Mouse (Mus musculus): ENCODE data around the gene Intu. TPM values are rescaled to one million over a fixed set of nuclear protein-coding genes. Genes with fewer than 3 reads are reported as not detected.

Gene Intu
- polyA plus RNA-seq, 1 experiment = 2.0 TPM

DNA sequence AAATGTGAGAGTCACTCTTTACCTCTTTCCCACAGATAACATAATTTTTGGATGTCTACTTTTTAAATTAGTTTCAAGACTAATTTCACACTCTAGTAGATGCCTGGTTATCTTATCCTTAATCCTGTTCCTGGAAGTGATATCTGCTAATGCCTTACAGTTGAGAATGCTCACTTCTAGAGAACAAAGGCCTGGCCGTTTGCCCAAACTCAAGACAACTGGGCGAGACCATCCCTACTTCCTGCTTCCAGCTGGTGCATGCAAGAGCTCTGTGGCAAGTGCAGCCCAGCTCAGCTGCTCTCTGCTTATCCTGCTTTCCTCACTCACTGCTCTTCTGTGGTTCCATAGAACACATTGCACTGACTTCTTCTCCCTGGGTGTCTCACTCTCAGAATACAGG lies 163.4 kb downstream of the Intu start:
- Histone ChIP-seq H3K79me3 (ENCODE audit: low read depth) (no peaks in the 10 kb centered on the region), H3ac (ENCODE audit: control insufficient read depth, insufficient read length, low read depth) (no peak overlapping the region), H3K79me2 (ENCODE audit: control insufficient read depth, insufficient read depth) (no peaks in the 10 kb centered on the region), H3K36me3 (ENCODE audit: control insufficient read depth, insufficient read depth) (no peaks in the 10 kb centered on the region), H3K4me3 (ENCODE audit: insufficient read depth, poor library complexity, severe bottlenecking) (no peak overlapping the region), H3K27me3 (ENCODE audit: control insufficient read depth, insufficient read depth, insufficient read length) (no peaks in the 10 kb centered on the region)
- TF ChIP-seq FOSL1 (IDR thresholded peaks at IDR 0.05; ENCODE audit: insufficient read depth, low read length, poor library complexity, severe bottlenecking) = no peak
- TF ChIP-seq USF1 (IDR thresholded peaks at IDR 0.05; ENCODE audit: low read depth) = no peak
- no peak for TF ChIP-seq MYOD1 (IDR thresholded peaks at IDR 0.05; ENCODE audit: control insufficient read depth, insufficient read length, low read depth)
- no peak for TF ChIP-seq CEBPB (IDR thresholded peaks at IDR 0.05; ENCODE audit: low read depth)
- TF ChIP-seq MYOG (IDR thresholded peaks at IDR 0.05; ENCODE audit: control insufficient read depth, extremely low read depth, insufficient read length) = no peak
- no peak for TF ChIP-seq MAX (IDR thresholded peaks at IDR 0.05)
- TF ChIP-seq CTCF (IDR thresholded peaks at IDR 0.05; ENCODE audit: control insufficient read depth, insufficient read depth, insufficient read length) = no peak

DNA sequence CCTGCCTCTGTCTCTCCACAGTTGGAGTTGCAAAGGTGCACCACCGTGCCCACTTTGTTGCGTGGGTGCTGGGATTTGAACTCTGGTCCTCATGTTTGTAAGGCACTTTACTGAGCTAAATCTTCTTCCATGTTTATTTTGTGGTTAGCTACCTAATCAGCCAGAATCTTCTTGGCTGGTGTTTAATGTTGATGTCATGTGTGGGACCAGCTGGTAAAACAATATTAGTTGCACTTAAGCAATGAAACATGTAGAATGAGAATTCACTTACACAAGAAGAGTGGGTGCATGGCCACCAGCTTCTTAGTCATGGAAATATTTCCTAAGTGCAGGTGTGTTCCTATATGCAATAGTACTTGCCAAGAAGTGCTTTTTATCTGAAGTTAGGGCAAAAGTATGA lies 164.1 kb downstream of the Intu start:
- Histone ChIP-seq H3K36me3 (ENCODE audit: control insufficient read depth, insufficient read depth) (no peaks in the 10 kb centered on the region), H3K4me3 (ENCODE audit: insufficient read depth, poor library complexity, severe bottlenecking) (no peak overlapping the region), H3K79me3 (ENCODE audit: low read depth) (no peaks in the 10 kb centered on the region), H3K27me3 (ENCODE audit: control insufficient read depth, insufficient read depth, insufficient read length) (no peaks in the 10 kb centered on the region), H3ac (ENCODE audit: control insufficient read depth, insufficient read length, low read depth) (no peak overlapping the region), H3K79me2 (ENCODE audit: control insufficient read depth, insufficient read depth) (no peaks in the 10 kb centered on the region)
- no peak for TF ChIP-seq CEBPB (IDR thresholded peaks at IDR 0.05; ENCODE audit: low read depth)
- TF ChIP-seq USF1 (IDR thresholded peaks at IDR 0.05; ENCODE audit: low read depth) = no peak
- no peak for TF ChIP-seq CTCF (IDR thresholded peaks at IDR 0.05; ENCODE audit: control insufficient read depth, insufficient read depth, insufficient read length)
- no peak for TF ChIP-seq MAX (IDR thresholded peaks at IDR 0.05)
- no peak for TF ChIP-seq FOSL1 (IDR thresholded peaks at IDR 0.05; ENCODE audit: insufficient read depth, low read length, poor library complexity, severe bottlenecking)
- no peak for TF ChIP-seq MYOD1 (IDR thresholded peaks at IDR 0.05; ENCODE audit: control insufficient read depth, insufficient read length, low read depth)
- TF ChIP-seq MYOG (IDR thresholded peaks at IDR 0.05; ENCODE audit: control insufficient read depth, extremely low read depth, insufficient read length) = no peak

DNA sequence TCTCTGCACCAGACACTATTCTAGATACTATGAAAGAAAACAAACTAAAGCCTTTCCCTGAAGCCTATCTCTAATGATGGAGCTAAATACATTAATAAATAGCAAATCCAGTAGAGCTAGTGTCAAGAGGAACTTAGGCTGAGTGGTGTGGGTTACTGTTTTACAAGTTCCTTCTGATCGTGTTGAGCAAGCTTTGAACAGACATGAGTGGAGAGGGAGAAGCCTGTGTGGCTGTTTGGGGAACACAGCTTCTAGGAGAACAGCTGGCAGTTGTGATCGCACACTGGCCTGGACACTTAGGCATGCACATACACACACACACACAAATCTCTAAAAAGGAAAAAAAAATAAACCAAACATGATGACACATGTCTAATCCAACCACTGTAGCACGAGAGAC lies 167.7 kb downstream of the Intu start:
- Histone ChIP-seq H3K79me2 (ENCODE audit: control insufficient read depth, insufficient read depth) (no peaks in the 10 kb centered on the region), H3K79me3 (ENCODE audit: low read depth) (no peaks in the 10 kb centered on the region), H3ac (ENCODE audit: control insufficient read depth, insufficient read length, low read depth) (no peak overlapping the region), H3K4me3 (ENCODE audit: insufficient read depth, poor library complexity, severe bottlenecking) (no peak overlapping the region), H3K36me3 (ENCODE audit: control insufficient read depth, insufficient read depth) (peaks cover 3% of the 10 kb centered on the region), H3K27me3 (ENCODE audit: control insufficient read depth, insufficient read depth, insufficient read length) (no peaks in the 10 kb centered on the region)
- TF ChIP-seq FOSL1 (IDR thresholded peaks at IDR 0.05; ENCODE audit: insufficient read depth, low read length, poor library complexity, severe bottlenecking) = no peak
- no peak for TF ChIP-seq USF1 (IDR thresholded peaks at IDR 0.05; ENCODE audit: low read depth)
- no peak for TF ChIP-seq CTCF (IDR thresholded peaks at IDR 0.05; ENCODE audit: control insufficient read depth, insufficient read depth, insufficient read length)
- TF ChIP-seq MAX (IDR thresholded peaks at IDR 0.05) = no peak
- no peak for TF ChIP-seq CEBPB (IDR thresholded peaks at IDR 0.05; ENCODE audit: low read depth)
- no peak for TF ChIP-seq MYOG (IDR thresholded peaks at IDR 0.05; ENCODE audit: control insufficient read depth, extremely low read depth, insufficient read length)
- no peak for TF ChIP-seq MYOD1 (IDR thresholded peaks at IDR 0.05; ENCODE audit: control insufficient read depth, insufficient read length, low read depth)

DNA sequence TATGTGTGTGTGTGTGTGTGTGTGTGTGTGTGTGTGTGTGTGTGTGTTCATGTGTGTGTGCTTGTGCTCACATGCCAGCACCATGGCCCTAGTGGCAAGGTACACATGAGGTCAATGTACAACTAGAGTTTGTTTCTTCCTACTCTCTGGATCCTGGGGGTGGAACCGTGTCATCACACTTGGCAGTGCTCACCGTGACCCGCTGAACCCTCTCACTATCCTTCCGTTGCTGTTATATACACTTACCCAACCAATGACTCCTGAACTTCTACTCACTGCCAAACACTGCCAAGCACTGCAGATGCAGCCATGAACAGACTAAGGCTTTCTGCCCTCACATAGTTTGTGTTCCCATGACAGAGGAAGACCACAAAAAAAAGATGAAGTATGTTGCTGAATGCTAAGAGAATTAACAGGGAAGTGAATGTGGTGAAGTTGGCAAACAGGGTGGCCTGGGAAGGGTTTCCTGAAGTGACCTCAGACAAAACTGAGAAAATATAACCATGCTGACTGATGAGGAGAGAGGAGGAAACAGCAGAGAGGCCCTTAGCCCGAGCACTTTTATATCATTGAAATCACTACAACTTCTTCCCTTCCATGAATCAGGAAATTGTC lies 173.8 kb downstream of the Intu start:
- peaks cover 3% of the 10 kb centered on the region for H3K36me3 ChIP-seq (ENCODE audit: control insufficient read depth, insufficient read depth)
- H3K4me3 ChIP-seq (ENCODE audit: insufficient read depth, poor library complexity, severe bottlenecking) = no peak overlapping the region
- H3ac ChIP-seq (ENCODE audit: control insufficient read depth, insufficient read length, low read depth) = no peak overlapping the region
- H3K79me3 ChIP-seq (ENCODE audit: low read depth) = no peaks in the 10 kb centered on the region
- no peaks in the 10 kb centered on the region for H3K27me3 ChIP-seq (ENCODE audit: control insufficient read depth, insufficient read depth, insufficient read length)
- TF ChIP-seq FOSL1 (IDR thresholded peaks at IDR 0.05; ENCODE audit: insufficient read depth, low read length, poor library complexity, severe bottlenecking) (no peak), MYOG (IDR thresholded peaks at IDR 0.05; ENCODE audit: control insufficient read depth, extremely low read depth, insufficient read length) (no peak), CEBPB (IDR thresholded peaks at IDR 0.05; ENCODE audit: low read depth) (no peak), CTCF (IDR thresholded peaks at IDR 0.05; ENCODE audit: control insufficient read depth, insufficient read depth, insufficient read length) (no peak), MYOD1 (IDR thresholded peaks at IDR 0.05; ENCODE audit: control insufficient read depth, insufficient read length, low read depth) (no peak), MAX (IDR thresholded peaks at IDR 0.05) (no peak), USF1 (IDR thresholded peaks at IDR 0.05; ENCODE audit: low read depth) (no peak)
- no peaks in the 10 kb centered on the region for H3K79me2 ChIP-seq (ENCODE audit: control insufficient read depth, insufficient read depth)

GRCm38 (mm10) chr3:40708655-40709054 lies 177.6 kb downstream of the Intu start, which contains the start of gene Slc25a31:
Gene Slc25a31 (plus strand): TSS chr3:40708855.
- Histone ChIP-seq H3K4me3 (ENCODE audit: insufficient read depth, poor library complexity, severe bottlenecking) (no peak within 1 kb of the TSS), H3K79me3 (ENCODE audit: low read depth) (no peaks in the 10 kb centered on the region), H3K27me3 (ENCODE audit: control insufficient read depth, insufficient read depth, insufficient read length) (no peaks in the 10 kb centered on the region), H3ac (ENCODE audit: control insufficient read depth, insufficient read length, low read depth) (no peak within 1 kb of the TSS), H3K79me2 (ENCODE audit: control insufficient read depth, insufficient read depth) (no peaks in the 10 kb centered on the region), H3K36me3 (ENCODE audit: control insufficient read depth, insufficient read depth) (no peaks in the 10 kb centered on the region)
- TF ChIP-seq MYOD1 (IDR thresholded peaks at IDR 0.05; ENCODE audit: control insufficient read depth, insufficient read length, low read depth) (no peak), MAX (IDR thresholded peaks at IDR 0.05) (no peak), MYOG (IDR thresholded peaks at IDR 0.05; ENCODE audit: control insufficient read depth, extremely low read depth, insufficient read length) (no peak), FOSL1 (IDR thresholded peaks at IDR 0.05; ENCODE audit: insufficient read depth, low read length, poor library complexity, severe bottlenecking) (no peak), USF1 (IDR thresholded peaks at IDR 0.05; ENCODE audit: low read depth) (no peak), CTCF (IDR thresholded peaks at IDR 0.05; ENCODE audit: control insufficient read depth, insufficient read depth, insufficient read length) (no peak), CEBPB (IDR thresholded peaks at IDR 0.05; ENCODE audit: low read depth) (no peak)

Measured in C2C12 (cell line).